Mouse (Mus musculus) heart, embryonic 13.5 days (tissue): ENCODE measurements around the gene Rgs16. TPM values are rescaled to one million over a fixed set of nuclear protein-coding genes. Genes with fewer than 3 reads are reported as not detected.

Experiments
- ATAC-seq: fragments of 200-750 bp; cut with Nextera tagmentation; 2 replicates; pipeline ENCODE4 v1.8.0; 2017; ENCODE audit warnings: moderate TSS enrichment; ENCODE audit not compliant: insufficient number of reproducible peaks, low FRiP score, low TSS enrichment; ENCODE audit errors: extremely low read depth
- H3K27ac ChIP-seq: fragments of 300-500 bp; sonication (generic); replicated peaks from 2 replicates; pipeline ENCODE4 v1.5.1; 2015; ENCODE audit warnings: moderate library complexity, mild to moderate bottlenecking, inconsistent platforms
- H3K27me3 ChIP-seq: fragments of 300-500 bp; sonication (generic); replicated peaks from 2 replicates; pipeline ENCODE4 v1.6.1; 2015; ENCODE audit warnings: mild to moderate bottlenecking, inconsistent platforms
- H3K36me3 ChIP-seq: fragments of 300-500 bp; sonication (generic); 2 replicates; pipeline ENCODE4 v1.6.1; 2015; ENCODE audit warnings: mild to moderate bottlenecking, inconsistent platforms
- H3K4me1 ChIP-seq: fragments of 300-500 bp; sonication (generic); 2 replicates; pipeline ENCODE4 v1.6.1; 2015; ENCODE audit warnings: inconsistent platforms
- H3K4me2 ChIP-seq: fragments of 300-500 bp; sonication (generic); 2 replicates; pipeline ENCODE4 v1.6.1; 2015; ENCODE audit warnings: inconsistent platforms, mild to moderate bottlenecking, moderate library complexity
- H3K4me3 ChIP-seq: fragments of 300-500 bp; sonication (generic); 2 replicates; pipeline ENCODE4 v1.5.1; 2015; ENCODE audit warnings: moderate library complexity, mild to moderate bottlenecking, inconsistent platforms
- H3K9ac ChIP-seq: fragments of 300-500 bp; sonication (generic); 2 replicates; pipeline ENCODE4 v1.6.1; 2015; ENCODE audit warnings: inconsistent platforms, mild to moderate bottlenecking, moderate library complexity
- H3K9me3 ChIP-seq: fragments of 300-500 bp; sonication (generic); 2 replicates; pipeline ENCODE4 v1.6.1; 2016; ENCODE audit warnings: inconsistent platforms
- WGBS: fragments of 180-500 bp; shearing (Covaris S2); methylation state at CpG from one replicate; pipeline ENCODE4 v1.1.7; 2015; ENCODE audit warnings: mixed read lengths; 5-methylcytosine and 5-hydroxymethylcytosine counted together
- polyA plus RNA-seq: library from polyadenylated mRNA; unstranded; fragments of >200 nt; fragmentation: Nextera tagmentation; extraction: Ambion mirVana; gene quantifications from 2 replicates; pipeline ENCODE4 v1.2.1, GENCODE M21; 2015

The Rgs16 gene
- polyA plus RNA-seq, 1 experiment from 2014 or later = 6.8 TPM

GRCm38 (mm10) chr1:153783339-153783738 is 43.2 kb downstream of the Rgs16 start:
- no peak overlapping the region for H3K9ac ChIP-seq
- ATAC-seq = no peak
- 43% methylated on average over 1 of the region's 1 CpGs for WGBS

GRCm38 (mm10) chr1:153785608-153786007 is 45.5 kb downstream of the Rgs16 start:
- no peak for ATAC-seq
- H3K27ac ChIP-seq = no peak overlapping the region
- no peak overlapping the region for H3K9ac ChIP-seq
- H3K4me1 ChIP-seq = no peaks in the 10 kb centered on the region
- H3K4me3 ChIP-seq = no peak overlapping the region
- H3K9me3 ChIP-seq = no peaks in the 10 kb centered on the region
- WGBS = 49% methylated on average over 4 of the region's 4 CpGs
- no peaks in the 10 kb centered on the region for H3K36me3 ChIP-seq
- H3K4me2 ChIP-seq = no peak overlapping the region
- H3K27me3 ChIP-seq = no peaks in the 10 kb centered on the region

More at GRCm38 (mm10) chr1:153783339-153783738, 43.2 kb downstream of the Rgs16 start:
- no peaks in the 10 kb centered on the region for H3K36me3 ChIP-seq
- H3K4me2 ChIP-seq = no peak overlapping the region
- H3K27ac ChIP-seq = no peak overlapping the region
- H3K9me3 ChIP-seq = no peaks in the 10 kb centered on the region
- no peaks in the 10 kb centered on the region for H3K27me3 ChIP-seq
- H3K4me1 ChIP-seq = no peaks in the 10 kb centered on the region
- no peak overlapping the region for H3K4me3 ChIP-seq

DNA sequence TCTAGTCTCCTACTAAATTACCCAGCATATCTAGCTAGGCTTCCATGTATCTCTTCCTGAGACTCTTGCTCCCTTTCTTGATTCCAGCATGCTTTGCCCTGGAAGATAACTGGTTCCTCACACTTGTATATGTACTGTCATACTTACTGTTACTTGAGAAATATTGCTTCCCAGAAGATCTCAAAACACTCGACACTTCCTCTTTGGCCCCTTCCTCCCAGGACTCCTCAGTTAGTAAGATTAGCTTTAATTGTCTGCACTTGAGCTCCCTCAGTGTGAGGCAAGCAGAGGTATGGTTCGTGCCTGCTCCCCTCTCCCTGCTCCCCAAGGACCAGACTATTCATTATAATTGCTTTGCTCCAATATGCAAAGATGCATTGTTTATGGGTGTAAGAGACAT is 50.6 kb downstream of the Rgs16 start:
- H3K4me3 ChIP-seq = no peak overlapping the region
- no peak overlapping the region for H3K9ac ChIP-seq
- no peaks in the 10 kb centered on the region for H3K36me3 ChIP-seq
- H3K4me1 ChIP-seq = no peaks in the 10 kb centered on the region
- no peak overlapping the region for H3K4me2 ChIP-seq
- WGBS = 51% methylated on average over 2 of the region's 2 CpGs
- H3K27ac ChIP-seq = no peak overlapping the region
- no peaks in the 10 kb centered on the region for H3K27me3 ChIP-seq
- no peaks in the 10 kb centered on the region for H3K9me3 ChIP-seq
- no peak for ATAC-seq

- Histone ChIP-seq H3K4me1 (no peaks in the 10 kb centered on the region), H3K4me3 (no peak overlapping the region), H3K9me3 (no peaks in the 10 kb centered on the region), H3K4me2 (no peak overlapping the region), H3K27me3 (no peaks in the 10 kb centered on the region), H3K36me3 (no peaks in the 10 kb centered on the region), H3K27ac (no peak overlapping the region), H3K9ac (no peak overlapping the region)
- ATAC-seq = no peak
- WGBS = 79% methylated on average over 3 of the region's 3 CpGs
Measured at GRCm38 (mm10) chr1:153794241-153794640, 54.1 kb downstream of the Rgs16 start.

Other genes with a start within 250 kb of the Rgs16 start
- gene Npl, start 190.3 kb upstream of the Rgs16 start, polyA plus RNA-seq = 5.9 and 6.8 TPM in 2 replicates
- gene Rgs8, start 87.3 kb upstream of the Rgs16 start, polyA plus RNA-seq = 0.56 and 0.60 TPM in 2 replicates
- 13.9 and 17.3 TPM in 2 replicates for gene Rnasel, start 9.1 kb downstream of the Rgs16 start, polyA plus RNA-seq
- not detected in 2 replicates for gene Rgsl1, start 103.8 kb downstream of the Rgs16 start, polyA plus RNA-seq
- gene Teddm1b, start 134.0 kb downstream of the Rgs16 start, polyA plus RNA-seq = 0.08 and 0.15 TPM in 2 replicates
- gene Teddm1a, start 151.4 kb downstream of the Rgs16 start, polyA plus RNA-seq = not detected in 2 replicates
- 63.4 and 67.3 TPM in 2 replicates for gene Glul, start 159.6 kb downstream of the Rgs16 start, polyA plus RNA-seq
- gene Teddm2, start 159.9 kb downstream of the Rgs16 start, polyA plus RNA-seq = 0.28 and 0.42 TPM in 2 replicates